Mouse (Mus musculus): Measurements from ENCODE around the gene 1700028J19Rik.

- TF ChIP-seq CTCF (IDR thresholded peaks at IDR 0.05; ENCODE audit: low read depth), result no peak
- no peak for TF ChIP-seq EP300 (IDR thresholded peaks at IDR 0.05; ENCODE audit: low read depth)
These were observed 2.8 kb upstream of the 1700028J19Rik start for GRCm38 (mm10) chr7:44249248-44249647.
